Mouse (Mus musculus) erythroid progenitor cell, adult 5-6 weeks (primary cell): ENCODE measurements around the gene Chchd6. TPM values are rescaled to one million over a fixed set of nuclear protein-coding genes. Genes with fewer than 3 reads are reported as not detected.

ENCODE experiments used
- ATAC-seq: replicated peaks from 2 replicates; pipeline ENCODE4 v1.8.0; 2016; ENCODE audit warnings: moderate number of reproducible peaks, mild to moderate bottlenecking, moderate TSS enrichment, inconsistent platforms; ENCODE audit not compliant: poor library complexity, low FRiP score, severe bottlenecking
- total RNA-seq, 2 experiments: library from RNA; stranded (forward) in 1 of 2; stranded (reverse) in 1 of 2; fragments of 150-400 nt in 1 of 2; fragments of 186-747, 209-891 nt in 1 of 2; gene quantifications; 2 replicates each; pipeline versions ENCODE4 v1.2.3 to v1.2.4; 2015 to 2017; ENCODE audit warnings: low replicate concordance in 2 of 2

The Chchd6 gene
- total RNA-seq, 2 experiments from 2014 or later = not detected

DNA sequence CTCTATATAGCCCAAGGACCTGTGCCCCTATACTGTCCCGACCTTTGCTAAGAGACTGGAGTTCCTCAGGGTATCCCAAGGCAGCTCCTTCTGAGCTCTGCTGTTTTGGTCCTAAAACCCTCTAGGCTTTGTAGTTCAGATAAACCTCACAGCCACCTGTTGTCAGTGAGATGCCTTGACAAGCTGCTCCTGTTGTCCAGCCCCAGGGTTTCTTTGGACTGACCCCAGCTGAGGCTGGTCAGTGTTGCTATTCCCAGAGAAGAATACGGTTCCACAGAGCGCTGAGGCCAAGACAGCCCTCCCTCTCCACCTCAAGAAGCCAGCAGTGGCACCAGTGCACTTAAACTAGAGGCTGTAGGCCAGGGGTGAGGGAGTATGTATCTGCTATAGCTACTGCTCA, 214.3 kb downstream of the Chchd6 start:
- ATAC-seq = no peak

DNA sequence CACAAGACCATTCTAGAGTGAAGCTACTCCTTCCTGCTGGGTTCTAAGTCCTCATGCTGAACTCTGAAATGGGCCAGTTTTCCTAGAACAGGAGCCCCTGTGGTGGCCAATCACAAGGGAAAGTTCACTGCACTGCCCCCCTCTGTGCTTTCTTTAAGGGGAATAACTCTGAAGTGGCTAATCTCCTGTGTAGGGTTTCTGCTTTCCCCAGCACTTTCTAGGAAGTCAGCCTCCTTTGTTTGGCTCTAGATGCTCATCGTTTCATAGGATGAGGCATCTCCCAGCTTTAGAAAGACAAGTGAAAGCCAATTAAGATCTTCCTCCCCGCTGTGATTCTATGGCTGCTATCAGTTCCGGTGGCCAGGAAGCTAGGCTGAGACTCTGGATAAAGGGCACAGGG, 214.7 kb downstream of the Chchd6 start:
- ATAC-seq = no peak

GRCm38 (mm10) chr6:89378264-89378663, 217.2 kb downstream of the Chchd6 start:
- no peak for ATAC-seq

DNA sequence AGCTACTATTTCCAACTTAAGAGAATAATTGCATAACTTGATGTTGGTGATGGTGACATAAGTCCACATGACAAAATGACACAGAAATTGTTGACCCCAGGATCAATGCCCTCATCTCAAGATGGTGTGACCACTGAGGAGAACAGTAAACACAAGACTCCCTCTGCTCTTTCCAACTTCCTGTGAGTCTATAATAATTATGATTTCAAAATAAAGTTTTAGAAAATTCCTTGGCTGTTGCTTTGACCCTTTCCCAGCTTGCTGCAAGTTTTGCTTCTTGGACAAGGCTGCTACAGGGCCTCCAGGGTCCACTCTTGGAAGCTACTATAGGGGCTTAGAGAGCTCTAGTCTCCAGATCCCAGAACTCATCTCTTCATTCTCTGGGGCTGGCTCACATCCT, 226.6 kb downstream of the Chchd6 start:
- ATAC-seq = no peak

- ATAC-seq = no peak
Measured at GRCm38 (mm10) chr6:89364342-89364741, 231.1 kb downstream of the Chchd6 start.

- no peak for ATAC-seq
Measured at GRCm38 (mm10) chr6:89363107-89363451, 232.4 kb downstream of the Chchd6 start.

DNA sequence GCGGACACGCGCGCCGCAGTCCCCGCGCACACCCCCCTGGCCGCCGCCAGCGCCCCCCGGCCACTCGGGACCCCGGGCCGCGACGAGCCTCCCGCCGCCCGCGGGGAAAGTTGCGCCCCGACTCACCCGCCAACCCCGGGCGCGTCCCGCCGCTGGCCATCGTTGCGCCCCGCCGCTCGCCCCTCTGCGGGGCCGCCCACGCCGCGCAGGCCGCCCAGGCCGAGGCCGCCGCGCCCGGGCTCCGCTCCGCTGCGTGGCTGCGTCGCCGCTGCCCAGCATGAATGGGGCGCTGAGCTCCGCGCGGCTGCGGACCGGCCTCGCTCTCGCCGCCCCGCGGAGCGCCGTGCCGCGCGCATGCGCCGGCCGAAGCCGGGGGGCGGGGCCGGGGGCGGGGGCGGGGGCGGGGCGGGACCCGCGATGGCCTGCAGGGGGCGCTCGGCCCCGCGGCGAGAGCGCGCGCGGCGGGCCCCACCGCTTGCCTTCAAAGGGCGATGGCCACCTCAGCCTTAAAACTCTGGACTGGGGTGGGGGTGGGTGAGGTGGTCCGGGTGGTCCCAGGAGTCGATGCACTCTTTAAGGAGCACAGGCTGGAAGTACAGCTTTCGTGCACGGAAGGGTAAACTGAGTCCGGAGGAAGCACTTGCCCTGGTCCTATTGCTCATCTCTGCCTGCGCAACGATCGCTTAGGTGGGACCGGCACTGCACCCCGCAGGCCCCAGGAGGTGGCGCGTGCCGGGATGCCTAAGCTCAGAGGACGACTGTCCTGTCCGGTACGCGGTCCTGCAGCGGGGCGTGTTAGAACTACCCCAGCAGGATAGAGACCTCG, 233.0 kb downstream of the Chchd6 start, which contains the start of gene Plxna1:
Gene Plxna1, minus strand, starts transcription at position 340 of the 826 bp plus-strand sequence.
- 0 out of 2 replicates have a peak, but pooled peaks have one; percentile 21 for ATAC-seq

DNA sequence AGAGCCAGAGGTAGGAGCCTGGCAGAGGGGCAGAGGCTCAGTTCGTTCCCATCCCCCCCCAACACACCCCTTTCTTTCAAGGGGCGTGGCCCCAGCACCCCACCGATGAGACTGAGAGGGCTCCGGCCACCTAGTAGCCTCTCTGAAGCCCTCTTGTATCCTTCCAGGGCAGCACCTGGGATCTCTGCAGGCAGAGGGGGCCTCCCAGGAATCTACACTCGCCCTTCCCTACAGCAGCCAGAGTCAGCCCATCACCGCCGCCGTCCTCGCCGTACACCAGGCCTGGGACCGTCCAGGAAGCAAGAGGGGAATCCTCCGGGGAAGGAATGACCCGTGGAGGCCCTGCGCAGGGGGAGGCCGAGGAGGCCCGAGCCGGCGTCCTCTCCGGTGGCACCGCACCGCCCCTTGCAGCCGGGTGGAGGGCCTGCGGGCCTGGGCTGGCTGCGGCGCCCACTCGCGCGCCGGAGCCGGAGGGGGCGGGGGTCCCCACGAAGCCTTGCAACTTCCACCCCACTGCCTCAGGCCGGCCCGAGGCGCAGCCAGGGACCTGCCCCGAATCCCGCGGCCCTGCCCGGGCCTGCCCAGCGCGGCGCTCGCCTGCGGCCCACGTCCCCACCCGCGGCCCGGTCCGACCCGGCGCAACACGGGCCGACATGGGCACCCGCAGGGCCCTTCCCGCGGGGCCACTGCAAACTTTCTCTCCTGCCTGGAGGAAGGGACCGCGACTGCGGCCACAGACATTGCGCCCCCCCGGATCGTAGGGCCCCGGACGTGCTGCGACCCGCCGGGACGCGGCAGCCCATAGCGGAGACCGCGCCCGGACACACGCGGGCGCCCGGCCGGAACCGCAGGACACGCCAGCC, 233.8 kb downstream of the Chchd6 start:
- no peak for ATAC-seq

GRCm38 (mm10) chr6:89360709-89361417, 234.6 kb downstream of the Chchd6 start:
- no peak for ATAC-seq

DNA sequence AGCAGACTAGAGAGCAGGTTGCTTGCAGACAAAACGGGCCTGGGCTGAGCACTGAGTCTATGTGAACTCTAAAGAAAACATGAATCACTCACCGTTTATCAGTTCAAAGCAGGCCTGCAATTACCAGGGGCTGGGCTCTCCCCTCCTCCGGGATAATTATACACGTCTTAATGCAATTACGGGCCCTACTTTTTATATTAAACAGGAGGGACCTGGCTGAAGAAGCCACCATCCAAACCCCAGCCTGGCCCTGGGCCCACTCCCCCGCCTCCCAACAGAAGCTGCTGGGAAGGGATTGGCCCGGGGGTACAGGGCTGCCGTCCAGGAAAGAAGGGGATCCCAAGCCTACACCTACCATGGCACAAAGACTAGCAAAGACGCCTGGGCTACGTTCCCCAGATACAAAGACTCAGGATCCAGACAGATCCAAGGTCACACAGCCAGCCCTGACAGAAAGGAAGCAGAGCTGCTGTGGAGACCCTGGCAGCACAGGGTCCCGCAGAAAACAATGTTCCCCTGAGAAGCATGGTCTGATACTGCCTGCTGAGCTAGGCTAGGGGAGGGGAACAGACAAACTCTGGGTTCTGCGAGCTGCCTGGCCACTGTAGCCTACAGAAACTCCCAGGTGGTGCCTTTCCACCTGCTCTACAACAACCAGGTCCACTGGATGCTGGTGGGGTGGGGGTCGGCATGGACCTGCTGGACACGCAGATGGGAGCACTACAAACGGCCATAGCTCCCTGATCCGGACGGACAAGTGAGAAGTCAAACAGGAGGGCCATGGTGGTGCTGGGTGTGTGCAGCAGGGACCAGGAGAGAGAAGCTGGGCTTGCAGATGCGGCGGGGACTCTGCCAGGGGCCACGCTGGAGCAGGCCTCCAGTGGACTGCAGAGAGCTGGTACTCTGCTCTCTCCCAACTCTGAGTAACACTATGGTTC, 235.4 kb downstream of the Chchd6 start:
- no peak for ATAC-seq

- ATAC-seq = no peak
Measured at GRCm38 (mm10) chr6:89359192-89359591, 236.3 kb downstream of the Chchd6 start.

- ATAC-seq = no peak
Measured at GRCm38 (mm10) chr6:89355661-89356060, 239.8 kb downstream of the Chchd6 start.

DNA sequence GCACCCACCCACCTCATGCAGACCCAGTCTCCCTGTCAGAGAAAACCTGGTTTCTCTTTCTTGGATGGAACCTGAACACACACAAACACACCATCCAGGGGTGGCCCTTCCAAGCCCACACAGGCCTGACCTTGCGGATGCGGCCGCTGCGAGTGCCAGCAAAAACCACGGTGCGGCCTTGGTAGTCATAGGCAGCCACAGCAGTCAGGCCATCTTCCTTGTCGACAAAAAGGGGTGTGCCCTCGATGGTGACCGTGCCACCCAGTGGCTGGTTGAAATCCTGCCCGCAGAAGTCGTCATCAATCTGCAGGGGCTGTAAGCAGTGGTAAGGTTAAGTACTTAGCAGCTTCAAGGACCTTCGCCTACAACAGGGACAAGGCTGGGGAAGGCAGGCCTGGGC, 240.7 kb downstream of the Chchd6 start:
- no peak for ATAC-seq

- ATAC-seq = no peak
Measured at GRCm38 (mm10) chr6:89354076-89354475, 241.4 kb downstream of the Chchd6 start.

DNA sequence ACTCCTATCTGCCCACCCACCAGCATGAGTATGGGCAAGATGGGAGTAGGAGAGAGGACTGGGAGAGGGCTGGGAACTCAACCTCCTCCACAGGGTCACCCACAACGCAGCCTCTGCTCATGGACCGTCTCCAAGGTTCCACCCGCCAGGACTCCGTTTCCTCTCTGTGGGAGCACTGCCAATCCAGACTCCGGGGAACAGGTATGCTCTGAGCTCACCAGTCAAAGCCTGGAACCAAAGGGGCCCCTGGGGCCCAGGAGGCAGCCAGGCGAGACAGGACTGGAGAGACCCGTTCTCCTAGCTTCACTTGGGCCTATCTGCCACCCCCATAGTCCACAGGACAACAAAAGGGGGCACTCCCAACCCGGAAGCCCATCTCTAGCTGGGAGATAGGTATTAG, 242.4 kb downstream of the Chchd6 start:
- no peak for ATAC-seq

DNA sequence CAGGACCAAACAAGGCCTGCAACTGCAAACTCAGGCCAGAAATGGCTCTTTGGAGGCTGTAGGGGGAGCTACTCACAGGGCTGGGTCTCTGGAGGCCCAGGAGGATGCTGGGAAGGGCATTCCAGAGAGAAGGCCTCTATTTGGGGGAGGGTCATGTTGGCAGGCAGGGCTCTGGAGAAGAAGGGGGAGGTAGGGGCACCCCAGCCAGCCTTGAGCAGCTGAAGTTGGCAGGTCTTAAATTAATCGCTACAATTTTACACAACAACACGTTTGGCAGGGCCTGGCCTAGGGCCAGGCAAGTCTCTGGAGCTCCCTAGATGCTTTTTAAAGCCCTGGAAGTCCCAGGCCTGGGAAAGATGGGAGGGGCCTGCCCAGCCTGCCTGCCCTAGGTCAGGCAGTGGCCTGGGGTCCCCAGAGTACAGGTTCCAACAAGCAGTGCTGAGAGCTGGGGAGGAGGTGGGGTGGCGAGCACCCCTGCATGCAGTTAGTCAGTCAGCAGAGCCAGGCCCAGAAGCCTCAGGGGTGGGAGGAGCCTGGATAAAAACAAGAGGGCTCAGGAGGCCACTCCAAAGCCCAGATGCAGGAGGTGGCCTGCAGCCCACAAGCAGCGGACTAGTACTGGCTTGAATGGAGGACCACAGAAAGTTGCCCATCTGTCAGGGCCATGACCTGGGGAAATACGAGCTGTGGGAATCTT, 243.9 kb downstream of the Chchd6 start:
- no peak for ATAC-seq

DNA sequence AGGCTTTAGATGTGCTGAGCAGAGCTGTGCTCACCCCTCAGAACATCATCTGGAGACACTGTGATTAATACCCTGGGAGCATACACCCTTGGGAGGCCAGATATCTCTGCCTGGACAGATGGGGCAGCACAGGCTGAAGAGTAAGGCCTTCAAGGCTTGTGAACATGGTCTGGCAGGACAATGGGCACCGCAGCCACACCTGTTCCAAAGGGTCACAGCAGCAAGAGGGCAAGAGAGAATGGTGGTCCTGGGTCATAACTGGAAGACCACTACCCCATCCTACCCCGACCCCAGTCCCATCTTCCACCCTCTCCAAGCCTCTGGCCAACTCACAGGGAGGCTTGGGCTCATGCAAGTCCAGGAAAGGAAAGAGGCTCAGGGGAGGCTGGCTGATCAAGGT, 244.9 kb downstream of the Chchd6 start:
- ATAC-seq = no peak

GRCm38 (mm10) chr6:89350037-89350515, 245.4 kb downstream of the Chchd6 start:
- ATAC-seq = no peak

GRCm38 (mm10) chr6:89348363-89348762, 247.1 kb downstream of the Chchd6 start:
- ATAC-seq = no peak
